Mouse (Mus musculus) mouse trophoblast stem cell (cell line): ENCODE results near the gene Med14.

Experiments used
- in situ Hi-C, 2 experiments: fragments of 300-500 bp; cut with MseI, MboI; formaldehyde crosslinking; loops; 2 replicates in 1 of 2; 3 replicates in 1 of 2; pipeline ENCODE4 v1.15.1; 2025

Gene Med14

DNA sequence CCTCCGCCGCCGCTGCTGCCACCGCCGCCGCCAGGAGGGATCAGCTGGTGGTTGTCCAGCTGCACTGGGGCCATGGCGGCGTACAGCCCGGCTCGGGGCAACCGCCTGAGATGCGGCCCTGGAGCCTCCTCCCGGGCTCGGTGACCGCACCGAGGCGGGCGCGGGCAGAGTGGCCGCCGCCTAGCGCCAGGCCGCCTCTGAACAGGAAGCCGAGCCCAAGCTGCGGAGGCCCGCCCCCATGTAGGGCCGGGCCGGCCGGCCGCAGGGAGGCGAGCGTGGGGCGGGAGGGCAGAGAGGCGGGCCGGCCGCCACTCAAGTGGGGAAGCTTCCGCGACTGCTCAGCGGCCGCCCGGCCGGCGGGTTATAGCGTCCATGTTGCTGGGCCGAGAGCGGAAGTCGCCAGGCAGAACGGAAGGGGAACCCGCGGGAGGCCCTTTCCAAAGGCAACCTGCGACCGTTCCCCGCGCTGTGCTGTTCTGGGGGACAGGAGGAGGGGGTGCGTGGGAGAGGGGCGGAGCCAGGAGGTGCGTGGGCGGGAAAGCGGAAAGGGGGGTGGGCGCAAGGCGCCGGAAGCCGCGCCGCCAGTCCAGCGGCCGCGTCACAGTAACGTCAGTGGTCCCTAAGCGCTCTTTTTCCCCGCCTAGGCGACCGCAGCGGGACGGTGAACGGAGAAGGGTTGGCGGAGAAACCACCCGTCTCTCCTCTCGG is at the start of gene Med14:
TSS of gene Med14 (minus strand) at position 448 of the 708 bp plus-strand sequence.
- in situ Hi-C loops: no loop called here

DNA sequence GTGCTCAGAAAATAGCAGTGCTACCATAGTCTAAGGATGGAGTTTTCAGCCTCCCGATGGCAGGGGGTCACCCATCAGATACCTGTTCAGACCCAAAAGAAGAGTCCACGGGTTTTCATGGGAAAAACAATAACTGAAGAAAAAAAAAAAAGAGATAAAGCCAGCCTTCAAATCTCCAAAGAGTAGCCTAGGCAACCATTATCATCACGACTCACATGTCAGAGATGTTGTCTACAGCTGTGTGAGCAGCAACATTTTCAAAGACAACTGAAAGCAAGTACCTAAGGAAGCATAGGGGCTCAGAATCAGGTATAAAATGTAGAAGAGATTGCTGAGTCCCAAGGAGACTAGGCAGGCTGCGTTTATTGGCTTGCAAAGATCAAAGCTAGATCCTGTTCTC is 38.7 kb upstream of the Med14 start:
- in situ Hi-C loops: no loop called here

DNA sequence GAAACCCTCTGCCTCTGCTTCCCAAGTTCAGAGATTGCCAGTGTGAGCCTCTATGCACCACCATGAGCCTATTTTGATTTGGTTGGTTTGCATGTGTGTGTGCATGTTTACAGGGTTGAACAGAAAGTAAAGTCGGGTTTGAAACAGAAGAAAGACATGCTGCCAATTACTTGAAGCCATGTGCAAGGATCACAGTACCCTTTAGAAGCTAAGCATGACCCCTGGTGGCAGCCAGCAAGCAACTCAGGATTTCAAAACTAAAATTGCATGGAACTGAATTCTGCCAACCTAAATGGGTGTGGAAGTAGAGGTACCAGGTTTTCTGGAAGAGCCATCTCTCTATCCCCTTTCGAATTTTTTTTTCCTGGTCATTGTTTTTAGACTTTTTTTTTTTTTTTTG is 33.0 kb upstream of the Med14 start:
- in situ Hi-C loops: no loop called here

DNA sequence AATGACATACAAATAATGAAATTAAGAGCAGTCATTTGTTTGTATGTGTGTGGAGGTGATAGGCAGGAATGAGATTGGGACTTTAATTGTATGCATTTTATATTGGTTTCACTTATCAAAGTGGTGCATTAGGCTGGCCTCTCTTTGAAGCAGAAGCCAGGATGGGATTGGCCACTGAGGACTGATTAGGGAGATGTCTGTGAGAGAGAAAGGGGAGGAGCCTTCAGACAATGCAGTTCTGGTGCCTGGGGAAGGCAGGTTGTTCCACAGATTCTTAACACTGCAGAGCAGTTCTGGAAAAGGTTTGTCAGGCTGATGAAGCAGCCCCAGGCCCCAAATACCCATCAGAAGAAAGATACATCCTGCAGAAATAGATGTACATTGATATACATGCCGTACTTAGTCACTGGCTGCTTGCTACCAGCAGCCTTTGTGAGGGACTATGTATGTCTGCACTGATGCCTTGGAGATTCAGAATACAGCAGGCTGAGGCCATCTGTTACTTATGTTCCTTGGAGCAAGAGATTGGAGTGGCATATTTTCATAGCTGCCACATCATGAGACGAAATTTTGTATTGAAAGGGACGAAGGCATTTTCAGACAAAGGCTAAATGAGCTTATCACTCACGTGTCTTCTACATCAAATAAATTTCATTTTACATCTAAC is 29.9 kb upstream of the Med14 start:
- in situ Hi-C loops: no loop called here

DNA sequence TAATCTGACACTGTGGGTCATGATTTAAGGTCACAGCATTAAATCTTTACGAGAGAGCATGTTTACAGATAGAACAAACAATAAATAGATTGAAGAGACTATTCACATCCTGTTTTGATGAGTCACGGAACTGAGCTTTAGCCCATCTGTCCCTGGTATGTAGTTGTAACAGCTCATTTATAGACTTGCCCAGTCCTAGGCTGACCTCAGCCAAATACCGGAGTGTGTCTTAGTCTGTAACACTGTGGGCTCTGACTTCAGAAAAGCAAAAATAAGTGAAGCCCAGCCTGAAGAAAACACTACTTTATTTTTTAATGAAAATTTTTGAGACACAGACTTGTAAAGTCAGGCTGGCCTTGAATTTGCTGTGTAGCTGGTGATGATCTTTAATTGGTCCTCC is 11.4 kb upstream of the Med14 start:
- in situ Hi-C loops: no loop called here

DNA sequence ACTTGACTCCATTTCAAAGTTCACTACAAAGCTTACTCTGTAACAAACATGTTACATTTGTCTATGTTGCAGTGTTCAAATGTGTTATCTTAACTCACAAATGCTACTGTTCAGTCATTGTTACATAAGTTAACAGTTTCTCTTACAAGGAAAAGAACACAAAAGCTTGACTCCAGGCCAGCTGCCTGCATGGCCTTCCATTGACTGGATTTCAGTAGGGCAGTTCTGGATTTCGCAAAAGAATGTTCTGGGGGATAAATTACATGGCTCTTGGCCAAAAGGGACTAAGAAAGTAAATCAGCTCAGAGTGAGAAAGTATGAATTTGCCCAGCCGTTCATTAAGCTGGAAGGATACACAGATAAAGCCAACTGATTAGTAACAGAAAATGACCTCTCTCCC is 9.7 kb upstream of the Med14 start:
- in situ Hi-C loops: no loop called here

DNA sequence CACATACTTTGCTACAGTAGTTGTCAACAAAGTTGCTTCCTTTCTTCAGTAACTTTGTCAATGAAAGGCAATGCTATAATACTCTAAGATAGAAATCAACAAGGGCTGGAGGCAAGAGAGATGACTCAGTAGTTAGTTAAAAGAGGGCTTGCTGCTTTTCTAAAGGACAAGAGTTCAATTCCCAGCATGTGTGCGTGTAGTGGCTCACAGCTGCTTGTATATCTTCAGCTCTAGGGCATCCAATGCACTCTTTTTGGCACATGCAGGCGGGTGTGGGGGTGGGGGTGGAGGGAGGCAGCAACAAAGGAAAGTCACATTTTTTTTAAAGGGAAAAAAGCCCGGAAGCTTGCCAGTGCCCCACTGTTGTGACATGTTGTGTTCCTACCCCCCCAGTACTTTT is 6.7 kb upstream of the Med14 start:
- in situ Hi-C loops: no loop called here

DNA sequence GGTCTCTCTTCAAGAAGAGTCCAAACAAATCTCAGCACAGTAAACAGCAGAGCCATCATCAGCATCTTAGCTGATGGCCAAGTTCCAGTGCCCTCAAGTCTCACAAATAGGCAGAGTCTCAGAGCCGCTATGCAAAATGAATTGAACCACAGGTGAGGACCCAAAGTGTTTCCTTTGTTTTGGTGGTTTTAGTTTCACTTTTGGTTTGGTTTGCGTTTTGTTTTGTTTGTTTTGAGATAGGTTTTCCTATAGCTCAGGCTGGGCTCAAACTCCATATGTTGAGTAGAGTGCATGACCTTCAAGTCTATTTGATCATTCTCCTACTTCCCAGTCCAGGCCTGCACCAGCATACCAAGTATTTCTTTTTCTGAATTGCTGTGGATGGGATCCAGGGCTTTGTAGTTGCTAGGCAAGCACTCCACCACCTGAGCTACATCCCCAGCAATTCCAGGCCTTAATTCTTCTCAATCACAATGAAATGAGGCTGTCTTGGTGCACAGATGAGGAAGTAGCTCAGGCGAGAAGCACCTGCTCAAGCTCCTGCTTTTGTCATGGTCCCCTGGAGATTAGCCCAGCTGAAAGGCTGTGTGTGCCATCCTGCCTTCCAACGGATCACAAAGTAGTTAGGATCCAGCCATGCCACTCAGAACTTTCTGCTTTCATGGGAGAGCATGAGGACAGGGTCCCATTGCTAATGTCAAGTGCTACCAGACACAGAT is 5.1 kb upstream of the Med14 start:
- in situ Hi-C loops: no loop called here

DNA sequence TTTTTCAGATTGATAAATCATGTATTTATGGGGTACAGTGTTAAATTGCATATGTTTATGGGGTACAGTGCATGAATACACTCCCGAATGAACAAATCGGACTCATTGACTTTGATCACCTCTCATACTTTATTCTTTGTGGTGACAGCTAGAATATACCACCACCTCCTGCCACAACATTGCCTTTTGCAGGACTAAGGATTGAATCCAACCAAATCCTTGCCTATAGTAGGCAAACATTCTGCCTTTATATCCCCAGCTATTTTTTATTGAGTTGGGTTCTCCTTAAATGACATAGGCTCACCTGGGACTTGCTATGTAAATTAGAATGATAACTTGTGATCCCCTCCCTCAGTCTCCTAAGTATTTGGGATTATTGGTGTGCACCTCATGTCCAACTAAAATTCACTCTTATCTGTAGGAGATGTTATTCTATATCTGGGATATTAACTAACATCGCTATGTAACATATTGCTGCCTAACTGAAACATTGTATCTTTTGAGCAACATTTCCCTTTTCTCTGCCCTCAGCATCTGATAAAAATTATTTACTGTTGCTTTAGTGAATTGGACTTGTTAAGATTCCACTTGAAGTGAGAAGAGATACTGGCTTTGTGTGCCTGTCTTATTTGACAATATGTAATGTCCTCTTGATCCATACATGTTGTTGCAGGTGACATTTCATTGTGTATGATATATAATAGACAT is 1.4 kb upstream of the Med14 start:
- in situ Hi-C loops: no loop called here

DNA sequence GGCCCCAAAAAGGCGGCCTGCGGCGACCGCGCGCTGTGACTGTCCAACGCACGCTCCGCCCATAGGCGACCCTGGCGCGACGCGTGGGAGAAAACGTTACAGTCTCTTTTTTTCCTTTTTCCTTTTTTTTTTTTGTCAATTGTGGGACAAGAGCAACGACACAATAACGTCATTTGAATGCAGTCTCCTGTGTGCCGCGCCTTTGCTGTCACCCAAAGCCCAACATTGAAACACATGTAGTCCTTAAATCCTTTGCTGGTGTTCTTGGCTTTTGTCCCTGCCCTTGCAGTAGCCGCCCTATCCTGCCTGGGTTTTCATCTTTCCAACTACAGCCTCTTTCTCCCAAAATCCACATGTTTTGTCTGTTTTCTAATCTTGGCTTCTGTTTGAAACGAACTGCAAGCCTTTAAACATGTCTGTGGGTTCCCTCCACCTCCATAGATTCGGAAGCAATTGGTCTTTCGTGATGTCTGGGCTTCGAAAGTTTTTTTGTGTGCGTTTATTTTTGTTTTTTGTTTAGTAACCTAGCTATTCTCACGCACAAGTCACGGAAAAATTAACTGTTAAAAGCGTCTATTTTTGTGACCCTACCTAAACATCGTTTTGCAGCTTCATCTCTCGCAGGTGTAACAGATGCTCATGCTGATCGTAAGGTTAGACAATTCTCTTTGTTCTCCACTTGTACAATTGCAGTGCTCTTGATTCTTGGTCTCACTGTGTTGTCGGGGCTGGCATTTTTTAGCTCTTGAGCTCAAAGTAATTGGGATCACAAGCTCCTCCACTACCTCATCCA is 657 bp upstream of the Med14 start:
- in situ Hi-C loops: no loop called here

DNA sequence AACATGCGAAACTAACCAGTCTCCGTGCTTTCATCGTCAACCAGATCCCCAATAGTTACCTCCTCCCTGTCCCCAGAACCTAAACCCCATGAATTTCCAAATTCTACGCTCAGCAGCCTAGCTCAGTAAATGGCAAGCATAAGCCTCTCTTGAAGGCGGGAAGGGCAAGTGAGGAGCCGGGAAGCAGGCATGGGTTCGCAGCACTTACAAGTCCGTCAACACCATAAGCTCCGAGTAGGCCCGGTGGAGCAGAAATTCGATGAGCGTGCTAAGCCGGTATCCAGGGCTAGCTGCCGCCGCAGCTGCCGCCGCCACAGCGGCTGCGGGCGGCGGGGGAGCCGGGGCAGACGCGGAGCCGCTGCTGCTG is 631 bp downstream of the Med14 start:
- in situ Hi-C loops: no loop called here

DNA sequence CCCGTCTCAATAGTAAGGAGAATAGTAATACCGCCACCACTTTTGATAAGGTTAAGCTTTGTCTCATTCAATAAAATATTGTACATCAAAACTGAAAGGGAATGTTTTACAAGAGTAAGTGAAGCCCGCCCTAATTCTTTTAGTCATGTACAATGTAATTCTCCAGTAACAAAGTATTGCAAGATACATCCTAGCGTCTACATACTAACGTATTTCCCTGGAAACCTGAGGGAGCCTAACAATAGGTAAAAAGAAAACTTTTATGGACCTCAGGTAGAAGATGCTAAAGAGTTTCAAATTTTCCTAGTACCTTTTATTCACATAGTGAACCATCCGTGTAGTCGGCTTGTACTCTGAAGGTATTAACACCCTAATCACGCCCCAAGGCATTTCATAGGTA is 1.4 kb downstream of the Med14 start:
- in situ Hi-C loops: no loop called here

DNA sequence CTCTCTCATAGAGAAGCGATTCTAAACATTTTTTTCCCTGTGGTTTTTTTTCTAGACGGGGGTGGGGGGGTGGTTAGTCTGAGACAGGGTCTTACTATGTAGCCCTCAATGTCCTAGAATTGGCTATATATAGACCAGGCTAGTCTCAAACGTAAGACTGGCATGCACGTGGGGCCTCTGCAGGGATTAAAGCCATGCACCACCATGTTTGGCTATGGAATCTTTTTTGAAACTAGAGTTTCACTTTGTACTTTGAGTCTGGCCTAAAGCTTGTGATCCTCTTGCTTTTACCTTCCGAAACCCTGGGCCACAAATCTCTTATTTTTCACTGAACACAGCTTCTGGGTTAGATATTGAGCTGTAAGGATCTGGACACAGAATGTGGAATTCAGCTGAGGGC is 2.2 kb downstream of the Med14 start:
- in situ Hi-C loops: no loop called here

DNA sequence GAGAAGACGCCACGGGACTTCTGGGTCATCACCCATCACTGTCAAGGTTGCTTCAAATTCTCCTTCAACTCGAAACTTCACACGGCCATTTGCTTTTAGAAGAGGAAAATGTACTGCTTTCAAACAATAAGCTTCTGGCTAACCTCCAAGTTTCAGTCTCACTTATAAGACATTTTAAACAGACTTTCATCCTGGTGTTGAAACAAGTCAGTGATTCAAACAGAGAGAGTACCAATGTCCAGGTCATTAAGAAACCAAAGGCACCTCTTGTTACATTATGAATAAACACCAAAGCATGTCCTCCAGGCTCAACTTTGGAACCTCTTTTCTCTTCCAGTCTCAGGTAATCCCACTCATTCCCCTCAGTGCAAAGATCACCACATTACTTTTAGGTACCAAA is 14.0 kb downstream of the Med14 start:
- in situ Hi-C loops: no loop called here

DNA sequence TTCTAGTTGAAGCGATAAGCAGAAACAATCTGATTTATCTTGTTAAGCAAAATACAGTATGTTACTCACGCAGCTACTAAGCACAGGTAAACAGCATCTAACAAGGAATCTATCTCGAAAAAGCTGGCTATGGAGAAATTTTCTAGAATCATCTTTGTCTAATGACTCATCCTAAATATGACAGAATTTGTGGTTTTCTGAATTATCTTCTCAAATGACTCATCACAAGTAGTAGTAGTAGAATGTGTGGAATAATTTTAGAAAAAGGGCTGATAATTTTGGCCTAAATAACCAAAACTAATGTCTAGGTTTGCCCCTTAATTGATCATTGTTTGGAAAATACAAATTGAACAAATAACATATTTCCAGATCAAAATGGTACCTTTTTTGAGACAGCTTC is 15.1 kb downstream of the Med14 start:
- in situ Hi-C loops: no loop called here

DNA sequence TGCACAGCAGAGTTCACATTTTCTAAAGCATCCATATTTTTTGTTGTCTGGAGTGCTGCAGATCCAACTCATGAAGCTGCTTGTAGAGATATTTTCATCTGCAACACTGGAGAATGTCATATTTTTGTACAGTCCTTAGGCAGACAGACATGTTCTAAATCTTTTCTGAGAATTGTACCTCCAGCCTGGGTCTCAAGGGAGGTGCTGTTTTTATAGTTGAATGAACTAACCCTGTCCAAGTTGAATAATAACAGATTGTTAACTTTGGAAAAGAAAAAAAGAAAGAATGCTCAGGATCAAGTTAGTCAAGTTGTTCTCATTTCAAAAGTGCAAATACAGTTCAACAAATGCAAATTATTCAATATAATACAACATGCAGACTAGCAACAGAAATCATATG is 21.5 kb downstream of the Med14 start:
- in situ Hi-C loops: no loop called here

DNA sequence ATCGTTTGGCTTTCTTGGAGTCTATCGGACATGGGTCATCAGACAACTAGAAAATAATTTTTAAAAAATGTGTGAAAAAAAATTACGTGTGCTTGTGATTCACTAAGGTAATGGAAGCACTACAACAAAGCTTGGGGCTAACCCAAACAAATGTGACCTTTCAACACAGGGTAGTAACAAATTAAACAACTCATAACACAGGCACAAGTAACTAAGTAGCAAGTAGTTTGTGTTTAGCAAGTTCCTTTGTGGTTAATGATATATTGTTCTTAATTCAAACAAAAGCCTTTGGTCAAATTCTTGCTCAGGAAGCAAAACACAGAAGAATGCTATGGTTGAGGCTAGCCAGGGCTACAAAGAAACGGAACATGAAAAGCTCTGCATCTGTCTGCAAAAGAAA is 45.8 kb downstream of the Med14 start:
- in situ Hi-C loops: no loop called here

DNA sequence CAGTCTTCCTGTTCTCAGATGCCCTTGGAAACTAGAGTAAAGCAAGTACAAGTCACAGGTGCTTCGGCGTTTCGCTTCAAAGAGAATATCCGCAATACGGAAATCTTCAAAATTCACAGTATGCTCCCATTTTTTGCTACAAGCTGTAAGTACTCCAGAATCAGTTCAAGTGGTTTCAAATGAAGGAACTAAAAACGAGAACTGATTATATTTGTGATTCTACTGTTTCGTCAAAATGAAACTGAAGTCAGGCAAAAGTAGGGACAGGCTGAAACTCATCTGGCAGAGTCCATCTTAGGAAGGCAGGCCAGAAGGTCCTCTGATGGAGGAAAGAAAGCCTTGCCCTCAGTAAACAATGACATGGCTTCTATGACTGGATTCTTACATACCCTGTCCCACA is 48.1 kb downstream of the Med14 start:
- in situ Hi-C loops: no loop called here

DNA sequence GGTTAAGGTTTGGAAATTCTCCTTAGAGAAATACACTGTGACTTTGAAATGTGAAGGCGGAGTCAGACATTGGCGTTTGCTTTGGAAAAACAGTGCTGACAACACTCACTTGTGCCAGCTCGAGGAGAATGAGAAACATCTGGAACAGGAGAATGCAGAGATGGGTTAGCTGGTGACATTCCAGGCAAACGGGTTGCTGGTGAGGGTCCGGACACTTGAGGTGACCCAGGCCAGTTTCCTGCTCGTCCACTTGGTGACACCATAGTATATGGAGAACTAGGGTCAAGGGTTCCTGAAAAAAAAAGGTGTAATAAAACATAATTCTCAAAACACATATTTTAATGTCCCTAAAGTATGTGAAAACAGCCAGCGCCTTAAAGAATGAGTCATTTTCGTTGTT is 75.0 kb downstream of the Med14 start:
- in situ Hi-C loops: loop anchor here in 1 of 2 experiments (10.0 kb wide), 1 partner anchor 168 kb away; no protein-coding TSS in a partner anchor

DNA sequence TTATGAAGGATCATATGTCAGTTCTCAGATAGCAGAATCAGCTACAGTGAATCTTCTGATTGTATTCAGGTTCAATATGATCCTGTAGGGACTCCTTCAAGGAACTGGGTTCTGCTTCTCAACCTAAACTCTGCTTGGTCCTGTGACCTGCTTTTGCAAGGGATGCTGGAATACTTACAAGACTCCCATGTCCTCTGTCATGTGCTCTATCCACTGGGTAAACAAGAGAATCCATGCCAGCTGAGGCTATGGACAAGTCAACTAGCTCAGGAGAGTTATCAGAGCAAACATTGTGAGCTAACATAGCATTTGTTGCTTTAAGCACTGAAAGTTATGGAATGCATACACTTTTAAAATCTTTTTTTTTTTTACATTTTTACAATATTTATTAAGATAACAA is 75.8 kb downstream of the Med14 start:
- in situ Hi-C loops: loop anchor here in 1 of 2 experiments (10.0 kb wide), 1 partner anchor 169 kb away; no protein-coding TSS in a partner anchor

DNA sequence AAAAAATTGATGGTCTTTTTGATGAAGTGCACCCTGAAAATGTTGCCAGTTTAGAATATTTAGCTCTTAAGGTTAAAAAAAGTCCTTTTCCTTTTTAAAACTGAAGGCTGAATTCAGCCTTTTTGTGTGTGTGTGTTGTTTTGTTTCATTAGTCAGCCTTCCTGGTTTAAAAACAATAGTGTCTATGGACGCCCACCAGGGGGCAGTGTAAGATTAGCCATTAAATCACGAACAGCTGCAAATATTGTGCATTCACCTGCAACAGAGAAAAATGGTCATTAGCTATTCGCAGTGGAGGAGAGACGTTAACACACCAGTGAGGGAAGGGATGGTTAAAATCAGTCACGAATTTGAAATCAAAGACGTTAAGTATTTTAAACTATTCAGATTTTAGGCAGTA is 84.5 kb downstream of the Med14 start:
- in situ Hi-C loops: loop anchor here in 1 of 2 experiments (10.0 kb wide), 1 partner anchor 167 kb away; no protein-coding TSS in a partner anchor
